Mouse (Mus musculus): ENCODE measurements around the gene Gnai3. TPM values are rescaled to one million over a fixed set of nuclear protein-coding genes. Genes with fewer than 3 reads are reported as not detected.

Gnai3 gene
- polyA plus RNA-seq, 2 experiments: 89.8 to 166 TPM

- 70% methylated on average over 8 of the region's 8 CpGs for WGBS
- no peaks in the 10 kb centered on the region for H3K27me3 ChIP-seq (ENCODE audit: control insufficient read depth, insufficient read depth, low read length)
- no peaks in the 10 kb centered on the region for H3K36me3 ChIP-seq (ENCODE audit: control insufficient read depth, insufficient read depth, low read length)
- H3K27ac ChIP-seq (replicated peaks; ENCODE audit: low read depth, low read length): no peak overlapping the region
- H3K4me3 ChIP-seq (replicated peaks; ENCODE audit: low read length): no peak overlapping the region
- DNase-seq (ENCODE audit: low spot score) (no peak), ATAC-seq (ENCODE audit: low FRiP score, low read depth) (no peak)
- H3K4me2 ChIP-seq (replicated peaks; ENCODE audit: low read depth, low read length, severe bottlenecking): no peak overlapping the region
- TF ChIP-seq POLR2A (IDR thresholded peaks at IDR 0.05; ENCODE audit: borderline replicate concordance, extremely low read depth, insufficient read depth, insufficient read length): no peak
- H3K9me3 ChIP-seq (ENCODE audit: control insufficient read depth, low read length): no peaks in the 10 kb centered on the region
- no peaks in the 10 kb centered on the region for H3K4me1 ChIP-seq (ENCODE audit: control insufficient read depth, insufficient read depth, low read length)
- H3K9ac ChIP-seq (ENCODE audit: low read depth, low read length, severe bottlenecking): no peak overlapping the region
Observed at GRCm38 (mm10) chr3:108096226-108096625, 49.7 kb downstream of the Gnai3 start.

DNA sequence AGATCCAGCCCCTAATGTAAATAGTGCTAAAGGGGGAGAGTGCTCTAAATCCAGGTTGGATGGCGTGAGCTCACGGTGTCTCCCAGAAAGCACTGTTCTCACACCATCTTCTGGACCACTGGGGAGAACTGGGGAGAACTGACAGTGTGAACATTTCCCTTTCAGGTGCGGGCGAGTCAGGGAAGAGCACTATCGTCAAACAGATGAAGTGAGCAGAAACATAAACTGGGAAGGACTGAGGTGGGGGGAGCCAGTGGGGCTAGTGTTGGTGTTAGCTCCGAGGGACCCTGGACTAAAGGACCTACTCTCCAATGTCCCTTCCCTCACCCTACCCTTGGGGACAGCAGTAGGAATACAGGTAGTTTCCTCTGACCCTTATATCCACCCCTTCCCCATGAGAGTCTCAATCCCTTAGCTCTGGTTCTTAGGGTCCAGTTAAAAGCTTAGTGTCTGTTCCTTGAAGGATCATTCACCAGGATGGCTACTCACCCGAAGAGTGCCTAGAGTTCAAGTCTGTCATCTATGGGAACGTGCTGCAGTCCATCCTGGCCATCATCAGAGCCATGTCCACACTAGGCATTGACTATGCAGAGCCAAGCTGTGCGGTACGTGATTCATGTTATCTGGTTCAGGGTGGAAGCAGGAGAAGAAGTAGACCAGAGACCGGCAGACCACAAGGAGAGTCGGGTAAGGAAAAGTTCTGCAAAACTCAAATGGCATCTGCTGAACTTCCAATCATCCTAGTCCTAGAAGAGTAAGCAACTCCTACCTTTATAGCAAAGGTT lies 50.8 kb downstream of the Gnai3 start:
- H3K4me3 ChIP-seq (replicated peaks; ENCODE audit: low read length): no peak overlapping the region
- H3K4me2 ChIP-seq (replicated peaks; ENCODE audit: low read depth, low read length, severe bottlenecking): no peak overlapping the region
- 90% methylated on average over 12 of the region's 12 CpGs for WGBS
- no peaks in the 10 kb centered on the region for H3K36me3 ChIP-seq (ENCODE audit: control insufficient read depth, insufficient read depth, low read length)
- no peak for ATAC-seq (ENCODE audit: low FRiP score, low read depth)
- TF ChIP-seq POLR2A (IDR thresholded peaks at IDR 0.05; ENCODE audit: borderline replicate concordance, extremely low read depth, insufficient read depth, insufficient read length): no peak
- H3K27ac ChIP-seq (replicated peaks; ENCODE audit: low read depth, low read length): no peak overlapping the region
- DNase-seq (ENCODE audit: low spot score): no peak
- H3K9me3 ChIP-seq (ENCODE audit: control insufficient read depth, low read length): no peaks in the 10 kb centered on the region
- H3K9ac ChIP-seq (ENCODE audit: low read depth, low read length, severe bottlenecking): no peak overlapping the region
- no peaks in the 10 kb centered on the region for H3K27me3 ChIP-seq (ENCODE audit: control insufficient read depth, insufficient read depth, low read length)
- H3K4me1 ChIP-seq (ENCODE audit: control insufficient read depth, insufficient read depth, low read length): no peaks in the 10 kb centered on the region

- 90% methylated on average over 1 of the region's 1 CpGs for WGBS
- H3K36me3 ChIP-seq (ENCODE audit: control insufficient read depth, insufficient read depth, low read length): no peaks in the 10 kb centered on the region
Observed at GRCm38 (mm10) chr3:108094146-108094545, 51.8 kb downstream of the Gnai3 start.

DNA sequence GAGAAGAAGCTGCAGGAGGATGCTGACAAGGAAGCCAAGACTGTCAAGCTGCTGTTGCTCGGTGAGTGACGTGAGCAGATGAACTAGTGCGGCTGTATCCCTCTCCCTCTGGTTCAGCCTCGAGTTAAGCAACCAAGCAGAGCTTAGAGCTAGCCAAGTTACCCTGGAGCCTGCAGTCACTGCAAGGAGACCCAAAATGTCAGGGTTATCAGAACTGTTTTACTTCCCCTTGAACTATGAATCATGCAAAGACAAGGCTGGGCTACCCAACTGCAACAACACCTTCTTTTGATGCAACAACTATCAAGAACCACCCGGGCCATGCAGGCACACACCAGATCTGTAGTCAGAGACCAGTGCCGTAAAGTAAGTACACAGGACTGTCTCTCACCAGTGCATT lies 52.6 kb downstream of the Gnai3 start:
- TF ChIP-seq POLR2A (IDR thresholded peaks at IDR 0.05; ENCODE audit: borderline replicate concordance, extremely low read depth, insufficient read depth, insufficient read length): no peak
- peaks cover 7% of the 10 kb centered on the region for H3K4me1 ChIP-seq (ENCODE audit: control insufficient read depth, insufficient read depth, low read length)
- H3K4me2 ChIP-seq (replicated peaks; ENCODE audit: low read depth, low read length, severe bottlenecking): no peak overlapping the region
- DNase-seq (ENCODE audit: low spot score) (no peak), ATAC-seq (ENCODE audit: low FRiP score, low read depth) (no peak)
- WGBS: 70% methylated on average over 6 of the region's 6 CpGs
- no peaks in the 10 kb centered on the region for H3K27me3 ChIP-seq (ENCODE audit: control insufficient read depth, insufficient read depth, low read length)
- no peaks in the 10 kb centered on the region for H3K9me3 ChIP-seq (ENCODE audit: control insufficient read depth, low read length)
- no peak overlapping the region for H3K27ac ChIP-seq (replicated peaks; ENCODE audit: low read depth, low read length)
- H3K36me3 ChIP-seq (ENCODE audit: control insufficient read depth, insufficient read depth, low read length): no peaks in the 10 kb centered on the region
- H3K9ac ChIP-seq (ENCODE audit: low read depth, low read length, severe bottlenecking): no peak overlapping the region
- H3K4me3 ChIP-seq (replicated peaks; ENCODE audit: low read length): no peak overlapping the region

More at GRCm38 (mm10) chr3:108094146-108094545, 51.8 kb downstream of the Gnai3 start:
- H3K9me3 ChIP-seq (ENCODE audit: control insufficient read depth, low read length): no peaks in the 10 kb centered on the region
- H3K4me2 ChIP-seq (replicated peaks; ENCODE audit: low read depth, low read length, severe bottlenecking): no peak overlapping the region
- H3K4me1 ChIP-seq (ENCODE audit: control insufficient read depth, insufficient read depth, low read length): peaks cover 2% of the 10 kb centered on the region
- H3K4me3 ChIP-seq (replicated peaks; ENCODE audit: low read length): no peak overlapping the region
- H3K27me3 ChIP-seq (ENCODE audit: control insufficient read depth, insufficient read depth, low read length): no peaks in the 10 kb centered on the region
- no peak overlapping the region for H3K9ac ChIP-seq (ENCODE audit: low read depth, low read length, severe bottlenecking)
- TF ChIP-seq POLR2A (IDR thresholded peaks at IDR 0.05; ENCODE audit: borderline replicate concordance, extremely low read depth, insufficient read depth, insufficient read length): no peak
- no peak for DNase-seq (ENCODE audit: low spot score)
- no peak for ATAC-seq (ENCODE audit: low FRiP score, low read depth)
- no peak overlapping the region for H3K27ac ChIP-seq (replicated peaks; ENCODE audit: low read depth, low read length)

- TF ChIP-seq POLR2A (IDR thresholded peaks at IDR 0.05; ENCODE audit: borderline replicate concordance, extremely low read depth, insufficient read depth, insufficient read length): no peak
- Histone ChIP-seq H3K4me3 (replicated peaks; ENCODE audit: low read length) (no peak within 1 kb of the TSS), H3K4me2 (replicated peaks; ENCODE audit: low read depth, low read length, severe bottlenecking) (no peak within 1 kb of the TSS), H3K4me1 (ENCODE audit: control insufficient read depth, insufficient read depth, low read length) (peaks cover 7% of the 10 kb centered on the region), H3K36me3 (ENCODE audit: control insufficient read depth, insufficient read depth, low read length) (no peaks in the 10 kb centered on the region), H3K9me3 (ENCODE audit: control insufficient read depth, low read length) (no peaks in the 10 kb centered on the region), H3K27me3 (ENCODE audit: control insufficient read depth, insufficient read depth, low read length) (no peaks in the 10 kb centered on the region), H3K27ac (replicated peaks; ENCODE audit: low read depth, low read length) (no peak within 1 kb of the TSS), H3K9ac (ENCODE audit: low read depth, low read length, severe bottlenecking) (no peak within 1 kb of the TSS)
- DNase-seq (ENCODE audit: low spot score): no peak
- ATAC-seq (ENCODE audit: low FRiP score, low read depth): no peak
- WGBS: 77% methylated on average over 15 of the region's 15 CpGs
Observed at GRCm38 (mm10) chr3:108092536-108093115, 53.3 kb downstream of the Gnai3 start, which contains the start of gene Gnat2. TSS of gene Gnat2 (plus strand) at chr3:108092789.

All from limb, embryonic 14.5 days (tissue).